Mouse (Mus musculus) heart, embryonic 13.5 days (tissue): ENCODE results near the gene Gast. TPM values are rescaled to one million over a fixed set of nuclear protein-coding genes. Genes with fewer than 3 reads are reported as not detected.
"Not testable (repeated sequence)": the region's sequence is repeated elsewhere in the genome, so short reads cannot be mapped to it uniquely, and the experiment has no call there.

Experiments used
- ATAC-seq: fragments of 200-750 bp; cut with Nextera tagmentation; 2 replicates; pipeline ENCODE4 v1.8.0; 2017; ENCODE audit warnings: moderate TSS enrichment; ENCODE audit not compliant: insufficient number of reproducible peaks, low FRiP score, low TSS enrichment; ENCODE audit errors: extremely low read depth
- H3K27ac ChIP-seq: fragments of 300-500 bp; sonication (generic); replicated peaks from 2 replicates; pipeline ENCODE4 v1.5.1; 2015; ENCODE audit warnings: moderate library complexity, mild to moderate bottlenecking, inconsistent platforms
- H3K27me3 ChIP-seq: fragments of 300-500 bp; sonication (generic); replicated peaks from 2 replicates; pipeline ENCODE4 v1.6.1; 2015; ENCODE audit warnings: mild to moderate bottlenecking, inconsistent platforms
- H3K36me3 ChIP-seq: fragments of 300-500 bp; sonication (generic); 2 replicates; pipeline ENCODE4 v1.6.1; 2015; ENCODE audit warnings: mild to moderate bottlenecking, inconsistent platforms
- H3K4me1 ChIP-seq: fragments of 300-500 bp; sonication (generic); 2 replicates; pipeline ENCODE4 v1.6.1; 2015; ENCODE audit warnings: inconsistent platforms
- H3K4me2 ChIP-seq: fragments of 300-500 bp; sonication (generic); 2 replicates; pipeline ENCODE4 v1.6.1; 2015; ENCODE audit warnings: inconsistent platforms, mild to moderate bottlenecking, moderate library complexity
- H3K4me3 ChIP-seq: fragments of 300-500 bp; sonication (generic); 2 replicates; pipeline ENCODE4 v1.5.1; 2015; ENCODE audit warnings: moderate library complexity, mild to moderate bottlenecking, inconsistent platforms
- H3K9ac ChIP-seq: fragments of 300-500 bp; sonication (generic); 2 replicates; pipeline ENCODE4 v1.6.1; 2015; ENCODE audit warnings: inconsistent platforms, mild to moderate bottlenecking, moderate library complexity
- H3K9me3 ChIP-seq: fragments of 300-500 bp; sonication (generic); 2 replicates; pipeline ENCODE4 v1.6.1; 2016; ENCODE audit warnings: inconsistent platforms
- WGBS: fragments of 180-500 bp; shearing (Covaris S2); methylation state at CpG from one replicate; pipeline ENCODE4 v1.1.7; 2015; ENCODE audit warnings: mixed read lengths; 5-methylcytosine and 5-hydroxymethylcytosine counted together
- polyA plus RNA-seq: library from polyadenylated mRNA; unstranded; fragments of >200 nt; fragmentation: Nextera tagmentation; extraction: Ambion mirVana; gene quantifications from 2 replicates; pipeline ENCODE4 v1.2.1, GENCODE M21; 2015

The Gast gene
- polyA plus RNA-seq, 1 experiment from 2014 or later: not detected

GRCm38 (mm10) chr11:100308672-100309071 is 25.5 kb upstream of the Gast start:
- not testable (repeated sequence) for H3K9me3 ChIP-seq, H3K27ac ChIP-seq, H3K4me2 ChIP-seq, H3K27me3 ChIP-seq, H3K4me3 ChIP-seq, H3K36me3 ChIP-seq, H3K9ac ChIP-seq, ATAC-seq
- H3K4me1 ChIP-seq: peaks cover 13% of the 10 kb centered on the region
- 94% methylated on average over 5 of the region's 6 CpGs for WGBS

- H3K9ac ChIP-seq: peak overlapping the region; percentile 6; the same call in 1 of the 2 replicates
- H3K9me3 ChIP-seq: no peaks in the 10 kb centered on the region
- no peak overlapping the region for H3K4me3 ChIP-seq
- 18% methylated on average over 1 of the region's 1 CpGs for WGBS
- no peaks in the 10 kb centered on the region for H3K27me3 ChIP-seq
- no peak for ATAC-seq
- H3K36me3 ChIP-seq: no peaks in the 10 kb centered on the region
- peak overlapping the region; percentile 81 for H3K27ac ChIP-seq
- peaks cover 13% of the 10 kb centered on the region for H3K4me1 ChIP-seq
- peak overlapping the region; percentile 30 for H3K4me2 ChIP-seq
Measured at GRCm38 (mm10) chr11:100311656-100312055, 22.6 kb upstream of the Gast start.

- Histone ChIP-seq H3K4me2 (peak overlapping the region; percentile 30), H3K27me3 (no peaks in the 10 kb centered on the region), H3K4me1 (peaks cover 13% of the 10 kb centered on the region), H3K27ac (peak overlapping the region; percentile 81), H3K36me3 (no peaks in the 10 kb centered on the region), H3K4me3 (no peak overlapping the region), H3K9me3 (no peaks in the 10 kb centered on the region), H3K9ac (peak overlapping the region; percentile 6; the same call in 1 of the 2 replicates)
- no peak for ATAC-seq
- 25% methylated on average over 5 of the region's 5 CpGs for WGBS
Measured at GRCm38 (mm10) chr11:100312096-100312679, 22.0 kb upstream of the Gast start.

- Histone ChIP-seq H3K4me1 (peaks cover 13% of the 10 kb centered on the region), H3K9ac (no peak overlapping the region), H3K27ac (no peak overlapping the region), H3K27me3 (no peaks in the 10 kb centered on the region), H3K9me3 (no peaks in the 10 kb centered on the region), H3K36me3 (no peaks in the 10 kb centered on the region), H3K4me3 (no peak overlapping the region), H3K4me2 (no peak overlapping the region)
- ATAC-seq: no peak
- 82% methylated on average over 6 of the region's 6 CpGs for WGBS
Measured at GRCm38 (mm10) chr11:100313424-100313823, 20.8 kb upstream of the Gast start.

- peaks cover 17% of the 10 kb centered on the region for H3K4me1 ChIP-seq
- no peak overlapping the region for H3K9ac ChIP-seq
- no peak for ATAC-seq
- H3K9me3 ChIP-seq: no peaks in the 10 kb centered on the region
- peaks cover under 1% of the 10 kb centered on the region; the same call in 1 of the 2 replicates for H3K36me3 ChIP-seq
- H3K4me3 ChIP-seq: no peak overlapping the region
- H3K27ac ChIP-seq: no peak overlapping the region
- H3K4me2 ChIP-seq: no peak overlapping the region
- 89% methylated on average over 5 of the region's 5 CpGs for WGBS
- no peaks in the 10 kb centered on the region for H3K27me3 ChIP-seq
Measured at GRCm38 (mm10) chr11:100315439-100315838, 18.8 kb upstream of the Gast start.

GRCm38 (mm10) chr11:100317826-100318380 is 16.3 kb upstream of the Gast start:
- Histone ChIP-seq H3K27ac (no peak overlapping the region), H3K4me2 (no peak overlapping the region), H3K9me3 (no peaks in the 10 kb centered on the region), H3K9ac (no peak overlapping the region), H3K36me3 (peaks cover 24% of the 10 kb centered on the region), H3K27me3 (no peaks in the 10 kb centered on the region), H3K4me3 (no peak overlapping the region), H3K4me1 (peaks cover 16% of the 10 kb centered on the region)
- WGBS: 55% methylated on average over 6 of the region's 6 CpGs
- no peak for ATAC-seq

GRCm38 (mm10) chr11:100318529-100319451 is 15.4 kb upstream of the Gast start:
- peaks cover 16% of the 10 kb centered on the region for H3K4me1 ChIP-seq
- peak overlapping the region; percentile 75 for H3K4me2 ChIP-seq
- H3K27ac ChIP-seq: peak overlapping the region; percentile 70
- 71% methylated on average over 10 of the region's 10 CpGs for WGBS
- no peak for ATAC-seq
- H3K36me3 ChIP-seq: peaks cover 26% of the 10 kb centered on the region
- peak overlapping the region; percentile 87 for H3K4me3 ChIP-seq
- no peak overlapping the region for H3K9ac ChIP-seq
- no peaks in the 10 kb centered on the region for H3K9me3 ChIP-seq
- H3K27me3 ChIP-seq: no peaks in the 10 kb centered on the region

- ATAC-seq: peak; percentile 88
Measured at GRCm38 (mm10) chr11:100319492-100320171, 14.6 kb upstream of the Gast start, which contains the start of gene Eif1. Gene Eif1, plus strand, starts transcription at chr11:100319885.

GRCm38 (mm10) chr11:100320172-100320630 is 14.0 kb upstream of the Gast start:
- Histone ChIP-seq H3K27me3 (no peaks in the 10 kb centered on the region), H3K36me3 (peaks cover 26% of the 10 kb centered on the region), H3K4me3 (peak overlapping the region; percentile 87), H3K4me2 (peak overlapping the region; percentile 92), H3K9me3 (no peaks in the 10 kb centered on the region), H3K9ac (peak overlapping the region; percentile 100), H3K4me1 (peaks cover 16% of the 10 kb centered on the region), H3K27ac (peak overlapping the region; percentile 100)
- ATAC-seq: peak; percentile 86
- under 1% methylated on average over 40 of the region's 40 CpGs for WGBS

More at GRCm38 (mm10) chr11:100319492-100320171, 14.6 kb upstream of the Gast start, which contains the start of gene Eif1:
- Histone ChIP-seq H3K4me3 (peak within 1 kb of the TSS; percentile 87), H3K4me1 (peaks cover 16% of the 10 kb centered on the region), H3K9ac (peak within 1 kb of the TSS; percentile 100), H3K27me3 (no peaks in the 10 kb centered on the region), H3K4me2 (peak within 1 kb of the TSS; percentile 92), H3K36me3 (peaks cover 26% of the 10 kb centered on the region), H3K27ac (peak within 1 kb of the TSS; percentile 100), H3K9me3 (no peaks in the 10 kb centered on the region)
- under 1% methylated on average over 42 of the region's 58 CpGs for WGBS

GRCm38 (mm10) chr11:100320701-100321410 is 13.4 kb upstream of the Gast start:
- peak overlapping the region; percentile 87 for H3K4me3 ChIP-seq
- H3K27me3 ChIP-seq: not testable (repeated sequence)
- WGBS: 13% methylated on average over 11 of the region's 11 CpGs

More at GRCm38 (mm10) chr11:100320701-100321410, 13.4 kb upstream of the Gast start:
- ATAC-seq, H3K9me3 ChIP-seq: not testable (repeated sequence)
- Histone ChIP-seq H3K9ac (peak overlapping the region; percentile 100), H3K4me1 (peaks cover 16% of the 10 kb centered on the region), H3K36me3 (peaks cover 26% of the 10 kb centered on the region), H3K27ac (peak overlapping the region; percentile 100), H3K4me2 (peak overlapping the region; percentile 92)
